Mouse (Mus musculus) ES-Bruce4 (cell line): Measurements from ENCODE around the gene Gp1bb.

ENCODE experiments used
- CTCF ChIP-seq: IDR thresholded peaks from one replicate; pipeline ENCODE4 v1.8.1; 2011; ENCODE audit warnings: low read depth, low read length
- EP300 ChIP-seq: IDR thresholded peaks from 2 replicates; pipeline ENCODE4 v1.6.1; 2011; ENCODE audit warnings: low read depth, low read length; ENCODE audit not compliant: insufficient read depth
- POLR2A ChIP-seq: IDR thresholded peaks from one replicate; pipeline ENCODE4 v1.8.1; 2011; ENCODE audit warnings: low read length; ENCODE audit not compliant: insufficient read depth

- TF ChIP-seq POLR2A (no peak), CTCF (no peak), EP300 (no peak)
These were observed 33.1 kb downstream of the Gp1bb start for GRCm38 (mm10) chr16:18589080-18589621.
